In genomic region chr4:128130611-128131142, GRCm38 (mm10) we compare ENCODE assay signal across 28 mouse cellular contexts.
DNase-seq lines count a peak whose midpoint lies in the region; TF ChIP-seq lines count a peak whose summit lies in the region.
"Had no signal": no experiment of that assay in that cellular context is flagged by ENCODE, and none has a peak within 500 bp of the region (broad histone marks: within the 10 kb centered on the region; RNA-seq: fewer than 3 reads in every experiment).

No protein-coding gene starts in this region.

- no peaks in the 10 kb centered on the region for H3K36me3 ChIP-seq in E14TG2a.4 (ENCODE audit: insufficient read depth, low read length)
- H3K36me3 ChIP-seq: forebrain, embryonic 10.5 days; heart, embryonic 12.5 days; hindbrain, embryonic 13.5 days; limb, embryonic 12.5 days; liver, embryonic 12.5 days; lung, embryonic 15.5 days; neural tube, embryonic 13.5 days had no signal

- H3K4me1 ChIP-seq in E14TG2a.4 (replicated peaks; ENCODE audit: low read depth, low read length): peaks cover 36% of the 10 kb centered on the region
- H3K4me1 ChIP-seq: heart, embryonic 12.5 days; limb, embryonic 12.5 days; liver, embryonic 12.5 days; lung, embryonic 15.5 days; megakaryocyte, embryonic 14.5 days had no signal

- no peaks in the 10 kb centered on the region for H3K9me3 ChIP-seq in E14TG2a.4 (ENCODE audit: low read length)
- H3K9me3 ChIP-seq: forebrain, embryonic 10.5 days; hindbrain, embryonic 13.5 days; limb, embryonic 12.5 days; lung, embryonic 15.5 days had no signal

- no peak overlapping the region for H3K27ac ChIP-seq in layer of hippocampus, adult 2 months
- H3K27ac ChIP-seq: forebrain, embryonic 10.5 days; hindbrain, embryonic 13.5 days; kidney, postnatal 0 days; limb, embryonic 12.5 days; liver, embryonic 12.5 days; lung, embryonic 15.5 days; neural tube, embryonic 13.5 days had no signal

- TF ChIP-seq CTCF in layer of hippocampus, adult 2 months (conservative IDR thresholded peaks at IDR 0.05): peak; percentile 61
- peak; percentile 60 for TF ChIP-seq CTCF in E14TG2a.4 (conservative IDR thresholded peaks at IDR 0.05; ENCODE audit: low read length)

- peak; percentile 28 to 31 for DNase-seq in cerebellum, postnatal 10 days
- no peak for DNase-seq in cerebellum, adult 18-20 months
- no peak for DNase-seq in layer of hippocampus, adult 2 months (ENCODE audit: low spot score in 2 of 2)
- no peak for DNase-seq in layer of hippocampus, postnatal 14 days (ENCODE audit: low spot score in 2 of 2)
- peak; percentile 86 for DNase-seq in R1 (ENCODE audit: low read depth, low spot score)
- no peak for DNase-seq in urinary bladder, postnatal 10 days (ENCODE audit: low spot score)
- no peak for DNase-seq in adrenal gland, postnatal 25 days
- DNase-seq: cerebellum, adult 9-10 months; gastrocnemius, postnatal 10 days; heart, postnatal 14 days; kidney, adult 2 months; lung, postnatal 36 days; midbrain, embryonic 14.5 days; retina, postnatal 1 day; right cerebral cortex, postnatal 25 days; spleen, adult 18-20 months; thymus, postnatal 36 days had no signal

- H3K4me3 ChIP-seq in layer of hippocampus, adult 2 months: no peak overlapping the region
- H3K4me3 ChIP-seq in E14TG2a.4 (replicated peaks; ENCODE audit: low read length): no peak overlapping the region
- H3K4me3 ChIP-seq: forebrain, embryonic 10.5 days; heart, embryonic 12.5 days; hindbrain, embryonic 13.5 days; limb, embryonic 12.5 days; liver, embryonic 12.5 days; lung, embryonic 15.5 days; megakaryocyte, embryonic 14.5 days; myocyte; neural tube, embryonic 13.5 days had no signal

- 0 out of 2 replicates have a peak, but pooled peaks cover 2% of the 10 kb centered on the region for H3K27me3 ChIP-seq in E14TG2a.4 (ENCODE audit: insufficient read depth, low read length)
- H3K27me3 ChIP-seq: hindbrain, embryonic 13.5 days; liver, embryonic 12.5 days; lung, embryonic 15.5 days; megakaryocyte, embryonic 14.5 days; neural tube, embryonic 13.5 days had no signal

Comparison
In these comparisons a context has a peak if more than half of its experiments do, and no peak if none do; other contexts are left out.
1. DNase-seq: peak in cerebellum, postnatal 10 days (2 of 2) and R1 (single experiment); none in cerebellum, adult 18-20 months (0 of 2), layer of hippocampus, adult 2 months (0 of 2), layer of hippocampus, postnatal 14 days (0 of 2), urinary bladder, postnatal 10 days (single experiment) and adrenal gland, postnatal 25 days (single experiment).